Mouse (Mus musculus): ENCODE data around the gene Ccdc171.

Ccdc171 gene

DNA sequence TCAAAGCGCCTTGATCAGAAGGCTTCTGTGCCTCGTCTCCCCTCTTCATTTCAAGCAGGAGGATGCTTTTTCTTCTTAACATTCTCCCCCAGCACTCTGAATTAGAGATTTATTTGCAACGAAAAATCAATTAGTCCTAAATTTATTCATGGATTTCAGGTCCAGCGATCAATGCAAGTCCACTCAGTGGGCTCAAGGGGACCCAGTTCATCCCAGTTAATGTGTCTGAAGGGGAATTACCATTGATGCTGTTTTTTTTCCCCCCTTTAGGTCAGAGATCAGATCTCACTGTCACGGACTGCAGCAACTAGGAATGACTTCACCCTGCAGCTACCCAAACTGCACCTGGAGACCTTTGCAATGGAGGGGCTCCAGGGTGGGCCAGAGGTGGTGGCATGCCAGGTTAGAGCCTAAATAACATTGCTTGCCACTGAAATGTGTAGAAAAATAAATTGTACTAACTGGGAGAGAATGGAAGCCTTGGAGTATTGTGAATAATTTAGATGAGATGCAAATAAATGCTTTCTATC lies 269.6 kb downstream of the Ccdc171 start:
- DNase-seq (ENCODE audit: low spot score in 2 of 2) = no peak

- DNase-seq (ENCODE audit: low spot score in 2 of 2) = no peak
Measured at GRCm38 (mm10) chr4:83797976-83798375, 272.6 kb downstream of the Ccdc171 start.

DNA sequence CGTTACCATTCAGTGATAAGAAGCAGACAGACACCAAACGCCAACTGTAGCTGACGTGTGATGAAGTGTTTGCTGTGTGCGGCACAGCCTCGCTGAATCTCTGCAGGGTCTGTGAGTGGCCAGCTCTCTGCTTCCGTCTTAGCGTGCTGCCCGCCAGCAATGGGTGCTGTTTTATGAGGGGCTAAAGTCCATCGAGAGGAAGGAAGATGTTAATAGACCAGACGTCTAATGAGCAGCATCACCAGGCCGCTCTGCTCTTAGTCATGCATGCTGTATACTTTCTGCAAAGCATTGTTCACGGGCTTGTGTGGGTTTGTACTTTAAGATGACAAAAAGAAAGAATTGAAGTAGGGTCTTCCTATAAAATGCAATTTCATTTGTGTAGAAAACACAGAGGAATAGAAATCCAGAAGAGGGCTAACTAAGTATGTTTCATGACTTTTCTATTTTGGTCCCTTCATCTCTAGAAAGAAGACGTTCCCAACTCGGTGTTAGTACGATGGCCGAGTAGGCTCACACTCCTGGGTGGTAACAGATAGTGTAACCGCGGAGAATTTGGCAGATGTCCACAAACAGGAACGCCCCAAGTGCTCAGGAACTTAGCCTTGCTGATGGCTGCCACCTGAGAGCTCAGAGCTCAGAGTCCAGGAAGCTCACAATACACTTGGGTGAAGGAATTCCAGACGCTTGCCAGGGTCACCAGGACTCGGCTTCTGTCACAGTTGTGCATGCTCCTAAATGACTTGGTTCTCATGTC lies 273.5 kb downstream of the Ccdc171 start:
- DNase-seq (ENCODE audit: low spot score in 2 of 2) = no peak

GRCm38 (mm10) chr4:83800402-83800801 lies 275.1 kb downstream of the Ccdc171 start:
- DNase-seq (ENCODE audit: low spot score in 2 of 2) = no peak

- DNase-seq (ENCODE audit: low spot score in 2 of 2) = no peak
Measured at GRCm38 (mm10) chr4:83816925-83817324, 291.6 kb downstream of the Ccdc171 start.

GRCm38 (mm10) chr4:83829718-83830459 lies 304.5 kb downstream of the Ccdc171 start:
- no peak for DNase-seq (ENCODE audit: low spot score in 2 of 2)

DNA sequence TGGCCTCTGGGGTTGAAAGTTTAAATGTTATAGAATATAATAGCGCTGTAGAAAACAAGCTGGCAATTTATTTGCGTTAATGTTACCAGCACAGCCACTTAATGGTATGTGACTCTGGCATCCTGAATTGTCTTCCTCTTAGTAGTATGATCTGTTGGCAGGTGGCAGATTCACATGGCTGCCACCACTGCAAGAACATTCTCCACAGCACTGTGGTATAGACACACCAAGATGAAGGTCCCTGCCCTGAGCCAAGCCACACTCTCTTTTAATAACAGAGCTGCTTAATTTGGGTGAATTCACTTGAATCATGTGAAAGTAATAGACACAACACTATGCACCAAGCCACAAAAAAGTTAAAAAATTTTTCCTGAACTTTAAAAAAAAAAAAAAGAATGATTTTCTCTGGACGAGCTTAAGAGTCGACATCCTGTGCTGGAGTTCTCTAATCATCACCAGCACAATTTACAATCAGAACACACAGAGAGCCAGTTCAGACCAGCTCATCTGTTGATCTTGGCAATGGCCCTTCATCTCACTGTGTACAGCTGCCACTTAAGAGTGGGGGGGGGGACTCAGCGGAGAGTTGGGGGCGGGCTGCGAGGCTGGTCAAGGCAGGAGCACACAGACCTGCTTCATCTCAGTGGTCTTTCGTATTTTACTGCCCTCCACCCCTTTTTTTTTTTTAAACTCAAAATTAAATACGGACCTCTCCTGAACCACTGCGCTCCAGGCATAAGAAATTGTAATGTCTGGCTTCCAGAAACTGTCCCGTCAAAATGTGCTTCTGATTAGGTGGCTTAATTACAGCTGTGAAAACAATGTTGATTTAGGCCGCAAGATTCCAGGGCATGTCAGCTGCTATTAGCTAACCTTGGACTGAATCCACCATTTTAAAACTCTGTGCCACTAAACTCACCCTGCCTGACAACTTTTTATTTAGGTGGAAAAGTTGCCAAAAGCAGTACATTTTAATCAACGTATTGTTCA lies 305.8 kb downstream of the Ccdc171 start:
- no peak for DNase-seq (ENCODE audit: low spot score in 2 of 2)

- DNase-seq (ENCODE audit: low spot score in 2 of 2) = no peak
Measured at GRCm38 (mm10) chr4:83839077-83839476, 313.7 kb downstream of the Ccdc171 start.

DNA sequence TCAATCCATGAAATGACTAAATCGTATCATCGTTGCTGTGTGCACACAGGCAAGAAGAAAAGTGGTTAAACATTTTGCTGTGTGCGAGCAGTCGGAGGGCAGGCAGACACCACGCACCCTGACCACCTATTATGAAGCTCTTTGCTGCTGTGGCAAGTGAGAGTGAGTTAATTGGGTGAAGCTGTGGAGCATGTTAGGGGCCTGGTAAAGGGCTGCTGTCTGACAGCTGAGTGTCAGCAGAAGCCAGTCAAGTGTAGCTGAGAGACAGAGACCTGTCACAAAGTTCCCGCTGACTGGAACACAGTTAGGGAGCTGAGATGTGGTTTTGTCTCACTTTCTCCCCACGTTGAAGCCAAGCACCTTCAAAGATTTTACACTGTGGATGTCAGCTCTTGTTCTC lies 321.0 kb downstream of the Ccdc171 start:
- no peak for DNase-seq (ENCODE audit: low spot score in 2 of 2)

- no peak for DNase-seq (ENCODE audit: low spot score in 2 of 2)
Measured at GRCm38 (mm10) chr4:83853885-83854284, 328.5 kb downstream of the Ccdc171 start.

DNA sequence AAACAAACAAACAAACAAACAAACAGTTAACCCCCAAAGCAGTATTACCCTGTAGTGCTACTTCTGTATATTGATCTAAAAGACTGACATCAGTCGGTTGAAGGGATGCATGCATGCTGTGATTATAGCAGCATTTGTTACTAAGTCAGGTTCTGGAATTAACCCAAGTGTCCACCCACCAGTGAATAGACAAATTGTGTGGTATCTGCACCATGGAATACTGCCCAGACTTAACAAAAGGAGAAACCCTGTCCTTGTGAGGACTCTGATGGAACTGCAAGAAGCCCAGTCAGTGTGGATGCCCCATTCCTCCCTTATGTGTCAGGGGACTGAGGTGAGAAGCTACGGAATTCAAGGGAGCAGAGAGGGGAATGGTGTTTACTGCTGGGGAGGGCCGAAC lies 336.4 kb downstream of the Ccdc171 start:
- no peak for DNase-seq (ENCODE audit: low spot score in 2 of 2)

DNA sequence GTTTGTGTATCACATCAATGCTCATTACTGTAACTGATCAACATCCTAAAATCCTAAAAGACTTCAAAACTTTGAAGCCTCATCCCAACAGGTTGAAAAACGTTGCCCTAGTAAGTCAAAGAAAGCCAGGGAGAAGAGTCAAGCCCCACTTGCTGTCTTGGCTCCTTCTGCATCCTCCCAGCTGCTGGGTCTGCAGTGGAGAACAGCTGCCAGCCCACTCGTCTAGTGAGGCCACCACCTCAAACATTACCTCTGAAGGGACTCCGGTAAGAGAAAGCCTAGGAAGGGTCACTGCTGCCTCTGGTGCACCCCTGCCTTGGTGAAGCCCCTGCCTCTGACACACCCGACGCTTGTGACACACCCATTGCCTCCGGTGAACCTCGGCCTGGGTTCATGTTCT lies 336.9 kb downstream of the Ccdc171 start:
- DNase-seq (ENCODE audit: low spot score in 2 of 2) = no peak

DNA sequence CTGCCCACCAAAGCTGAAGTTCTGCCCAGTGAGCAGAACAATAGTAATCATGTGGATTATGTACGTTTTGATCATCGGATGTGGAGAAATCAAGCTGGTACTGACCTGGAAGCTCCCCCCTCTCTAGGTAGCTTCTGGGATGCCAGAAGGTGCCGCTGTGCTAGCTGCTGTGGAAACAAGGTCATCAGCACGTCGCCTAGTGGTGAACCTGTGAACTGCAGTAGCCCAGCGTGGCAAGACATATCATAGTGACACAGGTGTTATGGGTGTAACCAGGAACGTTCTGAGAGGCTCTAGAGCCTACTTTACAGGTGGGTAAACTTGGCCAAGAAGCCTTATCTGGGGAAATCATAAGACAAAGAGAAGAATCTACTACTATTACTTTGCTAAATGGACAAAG lies 351.3 kb downstream of the Ccdc171 start:
- DNase-seq (ENCODE audit: low spot score in 2 of 2) = no peak

DNA sequence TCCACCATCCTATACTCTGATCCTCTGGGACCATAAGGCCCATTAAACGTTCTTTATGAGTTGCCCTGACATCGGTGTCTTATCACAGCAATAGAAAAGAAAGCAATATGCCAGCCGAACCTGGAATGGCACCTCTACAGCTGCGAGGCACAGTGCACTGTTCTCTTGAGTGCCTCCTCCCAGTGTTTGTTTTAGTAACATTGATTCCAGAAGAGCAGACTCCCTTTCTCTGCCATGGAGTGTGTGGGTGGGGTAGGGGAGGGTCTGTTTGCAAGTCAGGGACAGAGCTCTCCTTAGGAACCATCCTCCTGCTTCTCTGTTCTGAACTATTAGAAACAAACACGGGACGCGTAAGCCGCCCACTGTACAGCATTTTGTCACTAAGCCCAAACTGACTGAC lies 352.9 kb downstream of the Ccdc171 start:
- no peak for DNase-seq (ENCODE audit: low spot score in 2 of 2)

- DNase-seq (ENCODE audit: low spot score in 2 of 2) = no peak
Measured at GRCm38 (mm10) chr4:83888459-83889054, 363.2 kb downstream of the Ccdc171 start.

DNA sequence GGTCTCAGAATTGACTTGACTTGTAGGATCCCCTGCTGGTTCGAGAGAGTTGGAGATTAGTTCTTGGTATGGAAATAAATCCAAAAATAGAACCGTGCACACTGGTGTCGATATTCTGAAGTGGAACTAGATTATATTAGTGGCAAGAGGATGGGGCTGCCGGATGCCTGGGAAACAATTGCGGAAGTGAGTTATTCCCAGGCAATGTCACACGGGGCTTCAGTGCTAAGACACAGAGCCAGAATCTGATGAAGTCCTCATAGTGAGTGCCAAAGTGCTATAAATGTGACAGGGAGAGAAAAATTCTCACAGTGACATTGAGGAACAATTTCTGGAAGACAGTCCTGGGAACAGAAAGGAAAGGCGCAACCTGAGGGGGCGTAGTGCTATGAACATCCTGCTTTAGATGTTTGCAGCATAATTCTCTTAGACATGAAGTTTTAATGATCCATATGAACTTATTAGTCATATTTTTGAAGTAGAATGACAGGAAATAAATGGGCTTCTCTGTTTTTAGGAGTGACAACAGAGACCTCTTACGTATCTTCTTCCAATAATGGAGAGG lies 376.8 kb downstream of the Ccdc171 start:
- DNase-seq (ENCODE audit: low spot score in 2 of 2) = no peak

All from natural killer cell, adult 2 months (primary cell).